Mouse (Mus musculus): ENCODE data around the gene Ndufa6. TPM values are rescaled to one million over a fixed set of nuclear protein-coding genes. Genes with fewer than 3 reads are reported as not detected.
A peak's percentile ranks its signal among the peaks of the same experiment; 100 is the strongest.

Ndufa6 gene
- polyA plus RNA-seq, 1 experiment from 2014 or later, result 432 TPM

DNA sequence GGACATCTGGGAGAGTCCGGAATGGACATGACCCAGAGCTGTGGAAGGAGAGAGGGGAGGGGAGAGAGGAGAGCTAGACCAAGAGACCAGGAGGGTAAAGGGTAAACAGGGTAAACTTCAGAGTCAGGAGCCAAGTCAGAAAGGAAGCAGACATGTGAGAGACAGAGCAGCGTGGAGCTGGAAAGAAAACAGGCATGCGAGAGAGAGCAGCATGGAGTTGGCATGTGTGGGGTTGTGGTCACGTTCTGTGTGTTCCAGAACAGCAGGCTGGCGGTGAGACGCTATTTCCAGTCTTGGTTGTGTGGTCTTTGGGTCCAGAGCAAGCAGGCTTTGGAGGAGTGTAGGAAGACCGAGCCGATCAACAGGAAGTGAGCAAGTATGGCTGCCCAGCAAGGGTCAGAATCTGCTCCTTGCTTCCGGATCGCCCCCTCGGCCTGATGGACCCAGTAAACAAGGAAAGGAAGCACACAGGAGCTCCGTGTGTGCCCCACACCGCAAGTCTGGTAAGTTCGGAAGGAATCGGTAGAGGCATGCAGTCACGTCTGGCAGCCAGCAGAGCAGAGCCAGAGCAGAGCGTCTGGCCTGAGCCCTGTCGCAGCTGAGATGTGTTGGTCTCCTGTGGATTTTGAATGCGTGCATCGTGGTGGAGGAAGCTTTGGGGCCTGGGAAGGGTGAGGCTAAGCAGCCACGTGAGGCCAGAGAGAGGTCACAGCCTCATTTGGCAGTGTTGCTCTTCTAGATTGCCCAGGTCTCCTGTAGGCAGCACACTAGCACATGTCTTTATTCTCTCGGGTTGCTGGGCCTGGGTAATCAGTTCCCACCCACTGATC is 4.5 kb upstream of the Ndufa6 start:
- peak overlapping the region; percentile 16; the same call in 1 of the 2 replicates for H3K9ac ChIP-seq (replicated peaks; ENCODE audit: low read depth, low read length)
- H3K9me3 ChIP-seq (ENCODE audit: control insufficient read depth, low read length), result no peaks in the 10 kb centered on the region
- H3K27ac ChIP-seq (ENCODE audit: low read depth, low read length), result no peak overlapping the region
- WGBS, result 69% methylated on average over 22 of the region's 22 CpGs
- no peak overlapping the region for H3K4me3 ChIP-seq (ENCODE audit: low read depth, low read length)
- ATAC-seq (ENCODE audit: low read depth), result no peak
- H3K36me3 ChIP-seq (ENCODE audit: control insufficient read depth, insufficient read depth, low read length), result no peaks in the 10 kb centered on the region
- peaks cover 5% of the 10 kb centered on the region; the same call in 1 of the 2 replicates for H3K4me1 ChIP-seq (ENCODE audit: control insufficient read depth, insufficient read depth, low read length)
- no peak overlapping the region for H3K4me2 ChIP-seq (ENCODE audit: low read depth, low read length)
- peaks cover 3% of the 10 kb centered on the region; the same call in 1 of the 2 replicates for H3K27me3 ChIP-seq (ENCODE audit: control insufficient read depth, insufficient read depth, low read length)

DNA sequence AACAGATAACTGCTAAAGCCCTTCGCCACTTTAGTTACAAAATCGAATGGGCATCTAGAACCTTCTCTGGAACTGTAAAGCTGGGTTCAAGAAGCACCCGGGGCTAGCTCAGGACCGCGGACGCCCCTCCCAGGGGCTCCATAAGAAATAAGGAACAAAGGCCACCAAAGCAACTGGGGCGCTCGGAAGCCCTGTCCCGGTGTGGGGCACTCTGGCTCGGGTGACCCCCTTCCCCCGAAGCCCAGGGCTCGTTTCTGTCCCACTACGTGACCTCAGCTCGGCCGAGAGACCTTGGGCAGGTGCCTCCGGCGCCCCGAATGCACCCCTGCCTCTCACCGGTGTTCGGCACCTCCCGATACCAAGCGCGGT is 393 bp downstream of the Ndufa6 start:
- Histone ChIP-seq H3K27me3 (ENCODE audit: control insufficient read depth, insufficient read depth, low read length) (peaks cover 3% of the 10 kb centered on the region; the same call in 1 of the 2 replicates), H3K4me1 (ENCODE audit: control insufficient read depth, insufficient read depth, low read length) (peaks cover 12% of the 10 kb centered on the region), H3K4me3 (ENCODE audit: low read depth, low read length) (peak overlapping the region; percentile 97), H3K9ac (replicated peaks; ENCODE audit: low read depth, low read length) (peak overlapping the region; percentile 96), H3K36me3 (ENCODE audit: control insufficient read depth, insufficient read depth, low read length) (peaks cover 21% of the 10 kb centered on the region), H3K27ac (ENCODE audit: low read depth, low read length) (peak overlapping the region; percentile 86), H3K9me3 (ENCODE audit: control insufficient read depth, low read length) (no peaks in the 10 kb centered on the region), H3K4me2 (ENCODE audit: low read depth, low read length) (peak overlapping the region; percentile 91)
- peak; percentile 55 for ATAC-seq (ENCODE audit: low read depth)
- under 1% methylated on average over 23 of the region's 23 CpGs for WGBS

DNA sequence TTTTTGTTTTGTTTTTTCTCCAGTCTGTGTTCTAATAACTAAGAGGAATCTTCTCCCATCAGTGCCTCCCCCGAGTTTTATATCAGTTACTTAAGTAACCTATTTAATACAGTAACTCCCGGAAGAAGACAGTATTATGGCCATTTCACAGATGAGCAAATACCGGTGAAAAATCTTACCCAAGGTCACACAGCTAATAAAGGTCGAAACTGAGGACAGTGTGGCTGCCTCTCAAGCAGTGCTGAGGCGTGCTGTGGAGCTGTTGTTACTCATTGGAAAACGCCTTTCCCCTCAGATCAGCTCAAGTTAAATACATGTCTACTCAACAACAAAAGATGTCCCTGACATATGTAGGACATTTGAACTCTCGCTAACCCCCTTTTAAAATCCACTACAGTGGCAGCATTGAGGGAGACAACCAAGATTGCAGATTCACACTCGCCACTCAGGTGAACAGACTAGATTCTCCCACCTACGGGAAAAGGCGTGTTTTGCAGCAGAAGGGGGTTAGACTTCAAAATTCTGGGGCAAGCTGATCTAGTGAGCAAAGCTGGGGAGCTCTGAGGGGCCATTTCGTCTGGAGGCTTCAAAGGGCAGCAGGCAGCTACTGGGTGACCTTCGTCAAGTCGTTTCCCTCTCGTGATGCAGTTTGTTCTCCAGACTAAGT is 911 bp downstream of the Ndufa6 start:
- Histone ChIP-seq H3K27me3 (ENCODE audit: control insufficient read depth, insufficient read depth, low read length) (peaks cover 3% of the 10 kb centered on the region; the same call in 1 of the 2 replicates), H3K4me1 (ENCODE audit: control insufficient read depth, insufficient read depth, low read length) (peaks cover 12% of the 10 kb centered on the region), H3K9me3 (ENCODE audit: control insufficient read depth, low read length) (no peaks in the 10 kb centered on the region), H3K27ac (ENCODE audit: low read depth, low read length) (peak overlapping the region; percentile 86; the same call in 1 of the 2 replicates), H3K4me2 (ENCODE audit: low read depth, low read length) (peak overlapping the region; percentile 91), H3K36me3 (ENCODE audit: control insufficient read depth, insufficient read depth, low read length) (peaks cover 26% of the 10 kb centered on the region), H3K4me3 (ENCODE audit: low read depth, low read length) (peak overlapping the region; percentile 97), H3K9ac (replicated peaks; ENCODE audit: low read depth, low read length) (peak overlapping the region; percentile 96)
- WGBS, result 31% methylated on average over 14 of the region's 14 CpGs
- no peak for ATAC-seq (ENCODE audit: low read depth)

DNA sequence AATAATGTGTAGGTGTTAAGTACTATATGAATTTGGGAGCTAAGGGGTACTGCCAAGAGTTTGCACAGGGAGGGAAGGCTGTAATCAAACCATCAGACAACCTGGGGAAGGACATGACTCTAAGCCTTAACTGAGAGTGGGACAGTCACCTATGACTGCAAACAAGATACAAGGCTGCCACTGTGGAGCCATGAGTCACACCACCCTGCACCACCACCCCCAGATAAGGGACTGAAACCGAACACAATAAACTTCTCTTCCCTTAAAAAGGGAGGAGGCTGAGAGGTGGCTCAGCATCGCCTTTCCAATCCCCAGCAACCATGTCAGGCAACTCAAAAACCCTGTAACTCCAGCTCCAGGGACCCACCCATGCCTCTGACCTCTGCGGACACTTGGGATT is 2.6 kb downstream of the Ndufa6 start:
- Histone ChIP-seq H3K4me3 (ENCODE audit: low read depth, low read length) (no peak overlapping the region), H3K9ac (replicated peaks; ENCODE audit: low read depth, low read length) (no peak overlapping the region), H3K4me2 (ENCODE audit: low read depth, low read length) (no peak overlapping the region), H3K9me3 (ENCODE audit: control insufficient read depth, low read length) (no peaks in the 10 kb centered on the region), H3K36me3 (ENCODE audit: control insufficient read depth, insufficient read depth, low read length) (peaks cover 29% of the 10 kb centered on the region), H3K27me3 (ENCODE audit: control insufficient read depth, insufficient read depth, low read length) (peaks cover 3% of the 10 kb centered on the region; the same call in 1 of the 2 replicates), H3K4me1 (ENCODE audit: control insufficient read depth, insufficient read depth, low read length) (peaks cover 25% of the 10 kb centered on the region), H3K27ac (ENCODE audit: low read depth, low read length) (no peak overlapping the region)
- ATAC-seq (ENCODE audit: low read depth), result no peak
- 79% methylated on average over 3 of the region's 3 CpGs for WGBS

DNA sequence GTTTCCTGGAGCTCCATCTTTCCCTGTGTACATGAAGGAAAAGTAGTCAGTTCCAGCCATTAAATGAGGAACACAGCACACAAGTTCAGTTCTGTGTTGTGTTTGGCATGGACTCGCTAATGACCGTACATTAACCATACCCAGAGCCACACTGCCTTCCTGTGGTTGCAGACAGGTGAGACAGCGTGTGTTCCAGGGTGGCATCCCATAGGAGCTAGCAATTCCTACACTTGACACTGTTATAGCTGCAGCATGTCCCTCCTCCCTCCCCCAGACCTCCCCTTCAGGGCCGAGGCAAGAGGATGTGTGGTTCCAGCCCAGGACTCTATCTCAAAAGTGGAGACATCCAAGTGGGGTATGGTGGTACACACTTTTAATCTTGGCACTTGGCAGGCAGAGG is 3.8 kb downstream of the Ndufa6 start:
- Histone ChIP-seq H3K27me3 (ENCODE audit: control insufficient read depth, insufficient read depth, low read length) (peaks cover 3% of the 10 kb centered on the region; the same call in 1 of the 2 replicates), H3K4me2 (ENCODE audit: low read depth, low read length) (no peak overlapping the region), H3K9me3 (ENCODE audit: control insufficient read depth, low read length) (no peaks in the 10 kb centered on the region), H3K27ac (ENCODE audit: low read depth, low read length) (no peak overlapping the region), H3K4me1 (ENCODE audit: control insufficient read depth, insufficient read depth, low read length) (peaks cover 25% of the 10 kb centered on the region), H3K36me3 (ENCODE audit: control insufficient read depth, insufficient read depth, low read length) (peaks cover 29% of the 10 kb centered on the region), H3K9ac (replicated peaks; ENCODE audit: low read depth, low read length) (no peak overlapping the region), H3K4me3 (ENCODE audit: low read depth, low read length) (no peak overlapping the region)
- no peak for ATAC-seq (ENCODE audit: low read depth)
- 92% methylated on average over 4 of the region's 4 CpGs for WGBS

DNA sequence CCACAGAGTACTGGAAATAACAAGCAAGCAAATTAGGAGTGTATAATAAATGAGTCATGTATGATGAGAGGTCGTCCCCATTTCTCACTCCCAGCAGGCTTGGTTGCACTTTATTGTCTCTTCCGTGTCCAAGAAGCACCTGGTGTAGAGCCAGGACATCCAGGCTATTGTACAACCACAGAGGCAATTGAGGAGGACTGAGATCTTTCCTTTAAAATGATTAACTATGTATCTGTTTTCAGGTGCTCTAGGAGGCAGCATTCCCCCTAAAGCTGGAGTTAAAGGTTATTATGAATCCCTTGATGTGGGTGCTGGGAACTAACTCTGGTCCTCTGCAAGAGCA is 5.2 kb downstream of the Ndufa6 start:
- no peak overlapping the region for H3K9ac ChIP-seq (replicated peaks; ENCODE audit: low read depth, low read length)
- H3K4me2 ChIP-seq (ENCODE audit: low read depth, low read length), result no peak overlapping the region
- H3K36me3 ChIP-seq (ENCODE audit: control insufficient read depth, insufficient read depth, low read length), result peaks cover 29% of the 10 kb centered on the region
- no peaks in the 10 kb centered on the region for H3K9me3 ChIP-seq (ENCODE audit: control insufficient read depth, low read length)
- ATAC-seq (ENCODE audit: low read depth), result no peak
- H3K27me3 ChIP-seq (ENCODE audit: control insufficient read depth, insufficient read depth, low read length), result peaks cover 3% of the 10 kb centered on the region; the same call in 1 of the 2 replicates
- no peak overlapping the region for H3K27ac ChIP-seq (ENCODE audit: low read depth, low read length)
- peaks cover 20% of the 10 kb centered on the region for H3K4me1 ChIP-seq (ENCODE audit: control insufficient read depth, insufficient read depth, low read length)
- WGBS, result 85% methylated on average over 2 of the region's 2 CpGs
- no peak overlapping the region for H3K4me3 ChIP-seq (ENCODE audit: low read depth, low read length)

DNA sequence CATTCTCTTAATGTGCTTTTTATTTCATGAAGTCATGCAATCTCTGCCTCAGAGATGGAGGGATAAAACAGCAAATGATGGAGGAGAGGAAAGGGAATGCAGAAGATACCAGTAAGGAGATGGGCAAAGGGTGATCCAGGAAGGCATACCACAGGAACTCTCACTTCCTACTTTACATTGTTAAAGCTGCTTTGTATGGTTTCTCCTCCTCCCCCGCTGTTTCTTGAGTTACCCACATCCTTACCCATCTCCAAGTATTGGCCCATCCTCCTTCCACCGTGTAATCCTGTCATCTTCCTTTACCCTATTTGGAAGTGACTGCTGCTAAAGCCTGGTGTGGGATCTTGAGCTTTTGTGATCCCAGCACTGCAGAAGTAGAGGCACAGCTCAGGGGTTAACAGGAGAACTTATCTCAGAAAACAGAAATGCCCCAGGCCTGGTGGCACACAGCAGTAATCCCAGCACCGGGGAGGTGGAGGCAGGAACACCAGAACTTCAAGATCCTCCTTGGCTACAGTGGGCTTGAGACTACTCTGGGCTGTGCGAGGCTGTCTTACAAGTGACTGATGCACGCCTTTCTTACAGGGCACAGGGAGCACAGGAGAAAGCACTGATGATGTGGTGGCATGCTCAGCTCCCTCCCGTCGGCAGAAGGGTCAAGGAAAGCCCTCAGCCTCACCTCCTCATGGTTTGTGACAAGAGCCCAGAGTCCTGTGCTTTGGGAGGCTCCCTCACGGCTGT is 5.7 kb downstream of the Ndufa6 start:
- Histone ChIP-seq H3K27ac (ENCODE audit: low read depth, low read length) (no peak overlapping the region), H3K4me3 (ENCODE audit: low read depth, low read length) (no peak overlapping the region), H3K36me3 (ENCODE audit: control insufficient read depth, insufficient read depth, low read length) (peaks cover 29% of the 10 kb centered on the region), H3K27me3 (ENCODE audit: control insufficient read depth, insufficient read depth, low read length) (no peaks in the 10 kb centered on the region), H3K9me3 (ENCODE audit: control insufficient read depth, low read length) (no peaks in the 10 kb centered on the region), H3K4me2 (ENCODE audit: low read depth, low read length) (no peak overlapping the region), H3K4me1 (ENCODE audit: control insufficient read depth, insufficient read depth, low read length) (peaks cover 20% of the 10 kb centered on the region), H3K9ac (replicated peaks; ENCODE audit: low read depth, low read length) (no peak overlapping the region)
- ATAC-seq (ENCODE audit: low read depth), result no peak
- 91% methylated on average over 8 of the region's 8 CpGs for WGBS

DNA sequence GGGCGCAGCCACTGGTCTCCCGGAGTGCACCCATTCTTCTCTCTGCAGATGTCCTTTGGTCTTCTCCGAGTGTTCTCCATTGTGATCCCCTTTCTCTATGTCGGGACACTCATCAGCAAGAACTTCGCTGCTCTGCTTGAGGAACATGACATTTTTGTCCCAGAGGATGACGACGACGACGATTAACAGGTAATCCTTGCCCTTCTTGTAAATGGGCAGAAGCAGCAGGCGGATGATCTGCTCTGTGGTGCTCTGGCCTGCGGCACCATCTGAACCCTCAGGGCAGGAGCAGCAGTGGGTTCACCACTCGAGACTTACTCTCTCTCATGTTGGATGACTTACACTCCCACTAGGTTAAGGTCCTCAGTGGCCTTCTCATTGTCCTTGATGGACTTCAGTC is 6.3 kb downstream of the Ndufa6 start:
- H3K36me3 ChIP-seq (ENCODE audit: control insufficient read depth, insufficient read depth, low read length), result peaks cover 29% of the 10 kb centered on the region
- no peaks in the 10 kb centered on the region for H3K9me3 ChIP-seq (ENCODE audit: control insufficient read depth, low read length)
- no peak overlapping the region for H3K4me3 ChIP-seq (ENCODE audit: low read depth, low read length)
- H3K9ac ChIP-seq (replicated peaks; ENCODE audit: low read depth, low read length), result no peak overlapping the region
- peaks cover 15% of the 10 kb centered on the region for H3K4me1 ChIP-seq (ENCODE audit: control insufficient read depth, insufficient read depth, low read length)
- 96% methylated on average over 12 of the region's 12 CpGs for WGBS
- H3K4me2 ChIP-seq (ENCODE audit: low read depth, low read length), result no peak overlapping the region
- H3K27me3 ChIP-seq (ENCODE audit: control insufficient read depth, insufficient read depth, low read length), result no peaks in the 10 kb centered on the region
- H3K27ac ChIP-seq (ENCODE audit: low read depth, low read length), result no peak overlapping the region
- no peak for ATAC-seq (ENCODE audit: low read depth)

Data from neural tube, embryonic 14.5 days (tissue).